Comparison of ENCODE assay signal across 8 mouse cellular contexts in genomic region chr12:8772451-8773143, GRCm38 (mm10). TPM values are rescaled to one million over a fixed set of nuclear protein-coding genes. Genes with fewer than 3 reads are reported as not detected.
DNase-seq lines count a peak whose midpoint lies in the region; ATAC-seq and TF ChIP-seq lines count a peak whose summit lies in the region.

No protein-coding gene starts in this region.

- peak overlapping the region; percentile 91 for H3K4me2 ChIP-seq in forebrain, embryonic 16.5 days (ENCODE audit: low read length)
- H3K4me2 ChIP-seq in hindbrain, embryonic 16.5 days (ENCODE audit: low read length): peak overlapping the region; percentile 100
- H3K4me2 ChIP-seq in liver, embryonic 14.5 days (ENCODE audit: low read depth): peak overlapping the region; percentile 93
- peak overlapping the region; percentile 94 for H3K4me2 ChIP-seq in neural tube, embryonic 11.5 days (ENCODE audit: low read depth)

- no peaks in the 10 kb centered on the region for H3K9me3 ChIP-seq in forebrain, embryonic 16.5 days (ENCODE audit: control insufficient read depth, low read length)
- no peaks in the 10 kb centered on the region for H3K9me3 ChIP-seq in hindbrain, embryonic 16.5 days (ENCODE audit: control insufficient read depth, low read length)
- no peaks in the 10 kb centered on the region for H3K9me3 ChIP-seq in liver, embryonic 14.5 days (ENCODE audit: control insufficient read depth, low read length)
- H3K9me3 ChIP-seq in neural tube, embryonic 11.5 days (ENCODE audit: control insufficient read depth, low read length): no peaks in the 10 kb centered on the region

- TF ChIP-seq CTCF in liver, embryonic 14.5 days (IDR thresholded peaks at IDR 0.05; ENCODE audit: low read depth): no peak

- no peak for TF ChIP-seq EP300 in liver, embryonic 14.5 days (IDR thresholded peaks at IDR 0.05; ENCODE audit: low read depth)

- H3K27me3 ChIP-seq in forebrain, embryonic 16.5 days (replicated peaks; ENCODE audit: control insufficient read depth, insufficient read depth, low read length): no peaks in the 10 kb centered on the region
- no peaks in the 10 kb centered on the region for H3K27me3 ChIP-seq in hindbrain, embryonic 16.5 days (replicated peaks; ENCODE audit: control insufficient read depth, insufficient read depth, low read length)
- H3K27me3 ChIP-seq in liver, embryonic 14.5 days (ENCODE audit: control insufficient read depth, insufficient read depth, low read length): peaks cover 26% of the 10 kb centered on the region
- H3K27me3 ChIP-seq in neural tube, embryonic 11.5 days (ENCODE audit: control insufficient read depth, insufficient read depth, low read length): no peaks in the 10 kb centered on the region

- ATAC-seq in cerebellum, adult (ENCODE audit: insufficient number of reproducible peaks, low FRiP score, low TSS enrichment): no peak
- ATAC-seq in forebrain, embryonic 16.5 days: peak; percentile 45
- peak; percentile 40 for ATAC-seq in hindbrain, embryonic 16.5 days
- ATAC-seq in liver, embryonic 14.5 days (ENCODE audit: insufficient read depth): peak; percentile 39
- ATAC-seq in neural tube, embryonic 11.5 days (ENCODE audit: insufficient read depth, low FRiP score, low TSS enrichment): peak; percentile 54

- under 1% methylated on average over 52 of the region's 55 CpGs for WGBS in forebrain, embryonic 16.5 days
- under 1% methylated on average over 55 of the region's 55 CpGs for WGBS in hindbrain, embryonic 16.5 days
- WGBS in liver, embryonic 14.5 days (ENCODE audit: insufficient replicate concordance): under 1% methylated on average over 52 of the region's 55 CpGs
- WGBS in neural tube, embryonic 11.5 days: under 1% methylated on average over 43 of the region's 55 CpGs

- no peaks in the 10 kb centered on the region for H3K36me3 ChIP-seq in forebrain, embryonic 16.5 days (ENCODE audit: control insufficient read depth, insufficient read depth)
- H3K36me3 ChIP-seq in hindbrain, embryonic 16.5 days (ENCODE audit: control insufficient read depth, insufficient read depth, low read length): no peaks in the 10 kb centered on the region
- no peaks in the 10 kb centered on the region for H3K36me3 ChIP-seq in liver, embryonic 14.5 days (replicated peaks; ENCODE audit: control insufficient read depth, insufficient read depth, low read depth)
- no peaks in the 10 kb centered on the region for H3K36me3 ChIP-seq in neural tube, embryonic 11.5 days (ENCODE audit: control insufficient read depth, insufficient read depth, low read length)

- H3K27ac ChIP-seq in forebrain, embryonic 16.5 days (ENCODE audit: low read length): peak overlapping the region; percentile 80
- H3K27ac ChIP-seq in hindbrain, embryonic 16.5 days (ENCODE audit: low read depth, low read length): peak overlapping the region; percentile 71
- no peak overlapping the region for H3K27ac ChIP-seq in liver, embryonic 14.5 days
- peak overlapping the region; percentile 73 for H3K27ac ChIP-seq in neural tube, embryonic 11.5 days (ENCODE audit: low read depth, low read length)

- peak overlapping the region; percentile 91 for H3K4me3 ChIP-seq in forebrain, embryonic 16.5 days (replicated peaks; ENCODE audit: low read length)
- H3K4me3 ChIP-seq in hindbrain, embryonic 16.5 days (ENCODE audit: low read length): peak overlapping the region; percentile 82
- H3K4me3 ChIP-seq in liver, embryonic 14.5 days (ENCODE audit: insufficient read depth in 1 of 2, low read depth in 2 of 2, low read length in 2 of 2): peak overlapping the region; percentile 66 to 68
- H3K4me3 ChIP-seq in neural tube, embryonic 11.5 days (ENCODE audit: low read depth, low read length): peak overlapping the region; percentile 87

- peaks cover 15% of the 10 kb centered on the region for H3K4me1 ChIP-seq in forebrain, embryonic 16.5 days (replicated peaks; ENCODE audit: control insufficient read depth, insufficient read depth, low read length)
- H3K4me1 ChIP-seq in hindbrain, embryonic 16.5 days (ENCODE audit: control insufficient read depth, insufficient read depth, low read depth, low read length): peaks cover 14% of the 10 kb centered on the region
- peaks cover 0 to 8% of the 10 kb centered on the region in 2 experiments; a peak in 3 of 4 replicates for H3K4me1 ChIP-seq in liver, embryonic 14.5 days (replicated peaks; ENCODE audit: control insufficient read depth in 2 of 2, insufficient read depth in 2 of 2, low read length in 1 of 2)
- H3K4me1 ChIP-seq in neural tube, embryonic 11.5 days (ENCODE audit: control insufficient read depth, insufficient read depth, low read length): peaks cover 6% of the 10 kb centered on the region

- peak; percentile 35 to 52 for DNase-seq in cerebellum, adult 18-20 months
- peak; percentile 16 to 28 for DNase-seq in adrenal gland, postnatal 4 days (ENCODE audit: low spot score in 2 of 2)
- DNase-seq in liver, embryonic 14.5 days (ENCODE audit: low read depth in 3 of 3, low spot score in 3 of 3): peak in 1 of 3 experiments; percentile 9
- DNase-seq in neural tube, embryonic 11.5 days (ENCODE audit: low spot score): peak; percentile 72
- DNase-seq in thymus, postnatal 14 days: peak; percentile 53

- peak overlapping the region; percentile 89 for H3K9ac ChIP-seq in forebrain, embryonic 16.5 days (replicated peaks; ENCODE audit: low read depth, low read length)
- H3K9ac ChIP-seq in hindbrain, embryonic 16.5 days (ENCODE audit: low read depth, low read length): peak overlapping the region; percentile 78
- peak overlapping the region; percentile 63 for H3K9ac ChIP-seq in liver, embryonic 14.5 days (replicated peaks)
- H3K9ac ChIP-seq in neural tube, embryonic 11.5 days (ENCODE audit: low read length): peak overlapping the region; percentile 94

RNA-seq across cellular contexts. Expression of gene Sdc1, which starts 1.5 kb away (rescaled TPM):
- total RNA-seq in adrenal gland, postnatal 4 days (2021): 10 to 100 TPM; 34.6 to 52.4 TPM
- polyA plus RNA-seq in forebrain, embryonic 16.5 days (2015; fragmentation: Nextera tagmentation; extraction: Ambion mirVana): 25.0 and 33.4 TPM in 2 replicates
- polyA plus RNA-seq in hindbrain, embryonic 16.5 days (2015; fragmentation: Nextera tagmentation; extraction: Ambion mirVana): 18.0 and 21.5 TPM in 2 replicates
- polyA plus RNA-seq in liver, embryonic 14.5 days (2012; rRNA removed): 12.6 and 16.8 TPM in 2 replicates
- polyA plus RNA-seq in liver, embryonic 14.5 days (2014; fragmentation: Nextera tagmentation; extraction: Ambion mirVana): 15.5 and 15.8 TPM in 2 replicates
- 55.7 and 59.1 TPM in 2 replicates for polyA plus RNA-seq in neural tube, embryonic 11.5 days (2014; fragmentation: Nextera tagmentation; extraction: Ambion mirVana)
